Mouse (Mus musculus) kidney, postnatal 0 days (tissue): Measurements from ENCODE around the gene Atmin. TPM values are rescaled to one million over a fixed set of nuclear protein-coding genes. Genes with fewer than 3 reads are reported as not detected.
A peak's percentile ranks its signal among the peaks of the same experiment; 100 is the strongest.

Experiments used
- ATAC-seq: fragments of 200-750 bp; cut with Nextera tagmentation; replicated peaks from 2 replicates; pipeline ENCODE4 v1.8.0; 2017; ENCODE audit warnings: low read depth, moderate number of reproducible peaks, moderate TSS enrichment, moderate library complexity; ENCODE audit not compliant: low FRiP score
- DNase-seq: peaks from one replicate; pipeline ENCODE4 v3.0.0-alpha.2; 2016; ENCODE audit warnings: low spot score
- H3K27ac ChIP-seq: fragments of 300-500 bp; sonication (generic); 2 replicates; pipeline ENCODE4 v1.5.1; 2014; ENCODE audit warnings: mild to moderate bottlenecking
- H3K27me3 ChIP-seq: fragments of 300-500 bp; sonication (generic); 2 replicates; pipeline ENCODE4 v1.6.1; 2014; ENCODE audit warnings: low read length, mixed read lengths; ENCODE audit not compliant: insufficient read depth
- H3K36me3 ChIP-seq: fragments of 300-500 bp; sonication (generic); 2 replicates; pipeline ENCODE4 v1.6.1; 2014; ENCODE audit warnings: low read length, mixed read lengths; ENCODE audit not compliant: insufficient read depth
- H3K4me1 ChIP-seq: fragments of 300-500 bp; sonication (generic); replicated peaks from 2 replicates; pipeline ENCODE4 v1.6.1; 2014; ENCODE audit warnings: antibody characterized with exemption, low read length, mixed read lengths; ENCODE audit not compliant: insufficient read depth
- H3K4me2 ChIP-seq: fragments of 300-500 bp; sonication (generic); 2 replicates; pipeline ENCODE4 v1.6.1; 2014; ENCODE audit warnings: mild to moderate bottlenecking, low read length, moderate library complexity, mixed read lengths
- H3K4me3 ChIP-seq: fragments of 300-500 bp; sonication (generic); replicated peaks from 2 replicates; pipeline ENCODE4 v1.5.1; 2014; ENCODE audit warnings: low read depth, low read length
- H3K9ac ChIP-seq: fragments of 300-500 bp; sonication (generic); 2 replicates; pipeline ENCODE4 v1.6.1; 2014; ENCODE audit warnings: low read depth, low read length
- H3K9me3 ChIP-seq: fragments of 300-500 bp; sonication (generic); replicated peaks from 2 replicates; pipeline ENCODE4 v1.6.1; 2016; ENCODE audit warnings: low read length, inconsistent platforms, mixed read lengths
- CTCF ChIP-seq: IDR thresholded peaks from 2 replicates; pipeline ENCODE4 v1.5.1; 2016; ENCODE audit warnings: antibody characterized with exemption, low read depth, mild to moderate bottlenecking, moderate library complexity
- WGBS: fragments of 180-500 bp; shearing (Covaris S2); extraction: QIAGEN DNeasy Blood & Tissue Kit; methylation state at CpG from one replicate; pipeline ENCODE4 v1.1.7; 2014; 5-methylcytosine and 5-hydroxymethylcytosine counted together
- polyA plus RNA-seq: library from polyadenylated mRNA; unstranded; fragments of >200 nt; fragmentation: Nextera tagmentation; extraction: Ambion mirVana; gene quantifications from 2 replicates; pipeline ENCODE4 v1.2.1, GENCODE M21; 2015

Atmin gene
- polyA plus RNA-seq, 1 experiment from 2014 or later: 10.3 TPM

DNA sequence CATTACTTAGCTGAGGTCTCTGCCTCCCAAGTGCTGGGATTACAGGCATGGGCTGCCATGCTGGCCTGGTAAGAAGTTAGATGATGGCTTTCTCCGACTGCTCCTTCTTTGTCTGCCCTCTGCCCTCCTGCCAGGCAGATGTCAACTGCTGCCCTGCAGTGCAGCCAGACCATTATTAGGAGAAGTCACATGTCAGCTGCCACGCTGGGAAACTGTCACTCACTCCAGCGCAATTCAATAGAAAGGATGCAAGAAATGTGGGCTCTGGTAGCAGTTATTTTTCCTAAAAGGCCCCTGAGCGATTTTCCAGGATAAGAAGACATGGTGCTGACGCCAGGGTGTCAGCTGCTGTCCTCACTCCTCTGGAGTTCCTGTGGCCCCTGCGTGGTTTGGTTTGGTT, 7.7 kb upstream of the Atmin start:
- DNase-seq: no peak
- no peak overlapping the region for H3K4me2 ChIP-seq
- H3K27ac ChIP-seq: no peak overlapping the region
- TF ChIP-seq CTCF: no peak
- H3K9ac ChIP-seq: no peak overlapping the region
- no peaks in the 10 kb centered on the region for H3K27me3 ChIP-seq
- ATAC-seq: no peak
- H3K36me3 ChIP-seq: peaks cover 21% of the 10 kb centered on the region; the same call in 1 of the 2 replicates
- H3K9me3 ChIP-seq: no peaks in the 10 kb centered on the region
- no peak overlapping the region for H3K4me3 ChIP-seq
- H3K4me1 ChIP-seq: no peaks in the 10 kb centered on the region
- 91% methylated on average over 6 of the region's 6 CpGs for whole genome bisulfite sequencing

DNA sequence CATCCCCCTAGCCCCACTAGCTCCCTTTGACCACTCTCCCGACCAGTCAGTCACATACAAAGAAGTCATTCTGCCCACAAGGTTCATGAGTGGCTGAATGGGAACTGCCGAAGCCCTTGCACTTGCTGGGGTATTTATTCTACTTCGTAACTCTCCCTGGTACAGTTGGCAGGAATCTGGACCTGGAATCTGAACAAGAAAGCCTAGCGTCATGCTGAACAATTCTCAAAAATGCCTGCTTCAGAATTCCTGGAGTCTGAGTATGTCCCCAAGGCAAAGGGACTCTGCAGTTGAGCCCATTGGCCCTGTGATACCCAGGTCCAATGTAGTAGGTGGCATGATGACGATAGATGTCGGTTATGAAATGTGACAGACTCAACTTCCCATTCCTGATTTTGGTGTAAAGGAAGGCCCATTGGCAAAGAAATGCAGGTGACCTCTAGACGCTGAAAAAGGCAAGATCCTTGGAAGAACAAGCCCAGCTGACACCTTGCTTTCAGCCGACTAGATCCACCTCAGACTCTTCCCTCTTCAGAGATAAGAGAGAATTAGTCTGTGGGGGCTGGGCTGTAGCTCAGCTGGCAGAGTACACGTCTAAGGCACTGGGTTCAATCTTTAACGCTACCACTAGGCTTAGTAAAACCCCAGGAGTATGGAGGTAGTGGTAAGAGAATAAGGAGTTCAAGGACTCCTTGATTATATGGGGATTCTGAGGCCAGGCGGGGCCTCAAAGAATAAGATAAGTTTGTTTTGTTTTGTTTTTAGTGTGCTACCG, 722 bp upstream of the Atmin start:
- no peaks in the 10 kb centered on the region for H3K9me3 ChIP-seq
- no peaks in the 10 kb centered on the region for H3K27me3 ChIP-seq
- peaks cover 10% of the 10 kb centered on the region; the same call in 1 of the 2 replicates for H3K4me1 ChIP-seq
- DNase-seq: no peak
- peak overlapping the region; percentile 97; the same call in 1 of the 2 replicates for H3K4me2 ChIP-seq
- no peak for ATAC-seq
- 79% methylated on average over 12 of the region's 12 CpGs for WGBS
- TF ChIP-seq CTCF: no peak
- H3K36me3 ChIP-seq: no peaks in the 10 kb centered on the region
- H3K9ac ChIP-seq: no peak overlapping the region
- H3K4me3 ChIP-seq: no peak overlapping the region
- H3K27ac ChIP-seq: no peak overlapping the region

GRCm38 (mm10) chr8:116943555-116944384, 577 bp downstream of the Atmin start:
- ATAC-seq (peak; percentile 69), DNase-seq (peak; percentile 44)
- Histone ChIP-seq H3K4me3 (peak overlapping the region; percentile 99), H3K4me1 (peaks cover 10% of the 10 kb centered on the region; the same call in 1 of the 2 replicates), H3K27me3 (no peaks in the 10 kb centered on the region), H3K27ac (peak overlapping the region; percentile 72), H3K9me3 (no peaks in the 10 kb centered on the region), H3K4me2 (peak overlapping the region; percentile 97), H3K36me3 (no peaks in the 10 kb centered on the region), H3K9ac (peak overlapping the region; percentile 91)
- TF ChIP-seq CTCF: no peak
- under 1% methylated on average over 61 of the region's 62 CpGs for WGBS

GRCm38 (mm10) chr8:116944385-116944696, 1.1 kb downstream of the Atmin start:
- Histone ChIP-seq H3K4me1 (peaks cover 10% of the 10 kb centered on the region; the same call in 1 of the 2 replicates), H3K9me3 (no peaks in the 10 kb centered on the region), H3K27ac (0 out of 2 replicates have a peak overlapping the region, but pooled peaks have one; percentile 16), H3K9ac (peak overlapping the region; percentile 91), H3K36me3 (no peaks in the 10 kb centered on the region), H3K4me2 (peak overlapping the region; percentile 97), H3K27me3 (no peaks in the 10 kb centered on the region), H3K4me3 (peak overlapping the region; percentile 99)
- ATAC-seq: no peak
- 11% methylated on average over 4 of the region's 4 CpGs for WGBS
- no peak for DNase-seq
- no peak for TF ChIP-seq CTCF

DNA sequence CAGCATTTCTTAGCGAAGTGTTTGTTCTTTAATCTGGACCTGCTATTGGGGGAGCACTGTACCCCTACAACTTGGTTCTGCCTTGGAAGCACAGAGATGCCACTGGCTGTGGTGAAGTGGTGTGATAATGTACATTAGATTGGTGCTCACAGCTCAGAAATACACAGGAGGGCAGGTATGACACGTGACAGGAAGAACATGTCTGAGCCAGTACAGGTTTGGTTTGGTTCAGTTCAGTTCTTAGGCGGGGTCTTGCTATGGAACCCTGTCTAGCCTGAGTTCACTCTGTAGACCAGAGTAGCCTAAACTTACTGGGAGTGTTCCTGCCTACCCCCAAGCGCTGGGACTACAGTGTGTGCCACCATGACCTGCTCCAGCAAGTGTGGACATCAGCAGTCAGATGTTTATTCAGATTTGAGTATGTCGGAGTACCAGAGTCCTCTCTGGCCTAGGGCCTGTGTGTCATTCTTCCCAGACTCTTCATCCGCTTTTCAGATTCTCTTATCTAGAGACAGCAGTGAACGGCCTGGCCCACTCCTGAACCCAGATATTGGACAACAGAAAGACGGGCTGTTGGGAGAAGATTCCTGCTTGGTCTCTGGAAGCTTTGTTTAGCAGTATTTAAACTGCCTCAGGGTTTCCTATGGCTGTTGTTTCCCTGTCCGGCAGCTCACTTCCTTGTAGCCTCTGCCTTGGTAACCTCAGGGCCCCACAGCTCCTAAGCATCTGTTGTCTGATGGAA, 2.1 kb downstream of the Atmin start:
- H3K4me2 ChIP-seq: no peak overlapping the region
- H3K27me3 ChIP-seq: no peaks in the 10 kb centered on the region
- no peak overlapping the region for H3K9ac ChIP-seq
- H3K4me1 ChIP-seq: peaks cover 10% of the 10 kb centered on the region; the same call in 1 of the 2 replicates
- no peak overlapping the region for H3K27ac ChIP-seq
- no peak for TF ChIP-seq CTCF
- 90% methylated on average over 9 of the region's 9 CpGs for WGBS
- no peak for DNase-seq
- H3K9me3 ChIP-seq: no peaks in the 10 kb centered on the region
- H3K36me3 ChIP-seq: no peaks in the 10 kb centered on the region
- H3K4me3 ChIP-seq: no peak overlapping the region
- no peak for ATAC-seq
